ENCODE assay signal across 8 mouse cellular contexts in genomic region chr8:84832759-84833742, GRCm38 (mm10). TPM values are rescaled to one million over a fixed set of nuclear protein-coding genes. Genes with fewer than 3 reads are reported as not detected.
DNase-seq lines count a peak whose midpoint lies in the region; ATAC-seq and TF ChIP-seq lines count a peak whose summit lies in the region.

No protein-coding gene starts in this region.

- peak overlapping the region; percentile 98 for H3K9ac ChIP-seq in heart, adult 2 months (ENCODE audit: low read depth, low read length)
- H3K9ac ChIP-seq in ES-Bruce4 (ENCODE audit: low read depth, poor library complexity, severe bottlenecking): peak overlapping the region; percentile 91
- peak overlapping the region; percentile 99 for H3K9ac ChIP-seq in heart, embryonic 16.5 days (ENCODE audit: low read length)
- H3K9ac ChIP-seq in liver, postnatal 0 days (replicated peaks): peak overlapping the region; percentile 99

- H3K9me3 ChIP-seq in ES-Bruce4 (replicated peaks; ENCODE audit: control insufficient read depth, insufficient read depth, low read length, poor library complexity, severe bottlenecking): no peaks in the 10 kb centered on the region
- no peaks in the 10 kb centered on the region for H3K9me3 ChIP-seq in heart, embryonic 16.5 days (replicated peaks; ENCODE audit: control insufficient read depth, low read length)
- H3K9me3 ChIP-seq in liver, postnatal 0 days (ENCODE audit: low read length): no peaks in the 10 kb centered on the region

- no peak for TF ChIP-seq POLR2A in heart, adult 2 months (IDR thresholded peaks at IDR 0.05; ENCODE audit: insufficient read depth, low read depth, low read length)
- no peak for TF ChIP-seq POLR2A in ES-Bruce4 (IDR thresholded peaks at IDR 0.05; ENCODE audit: insufficient read depth, low read length)

- DNase-seq in heart, adult 2 months: no peak
- no peak for DNase-seq in heart, postnatal 10 days
- DNase-seq in liver, postnatal 0 days: no peak
- no peak for DNase-seq in left cerebral cortex, adult 9 months (ENCODE audit: low spot score in 2 of 2)
- no peak for DNase-seq in c-Kit-positive CD71-positive TER-119-positive erythroid progenitor cells, embryonic 14.5 days (ENCODE audit: low spot score)
- DNase-seq in adrenal gland, adult 18-20 months (ENCODE audit: low spot score in 2 of 2): no peak

- peaks cover 2% of the 10 kb centered on the region; the same call in 1 of the 2 replicates for H3K36me3 ChIP-seq in heart, adult 2 months (ENCODE audit: control insufficient read depth, insufficient read depth, low read length)
- H3K36me3 ChIP-seq in ES-Bruce4 (ENCODE audit: control insufficient read depth, insufficient read depth, low read length, poor library complexity, severe bottlenecking): peaks cover 44% of the 10 kb centered on the region
- H3K36me3 ChIP-seq in heart, embryonic 16.5 days (ENCODE audit: control insufficient read depth, insufficient read depth): peaks cover 35% of the 10 kb centered on the region
- H3K36me3 ChIP-seq in liver, postnatal 0 days (replicated peaks; ENCODE audit: insufficient read depth, low read length): peaks cover 50% of the 10 kb centered on the region

- H3K4me2 ChIP-seq in heart, embryonic 16.5 days (ENCODE audit: low read depth, low read length): peak overlapping the region; percentile 73
- peak overlapping the region; percentile 92 for H3K4me2 ChIP-seq in liver, postnatal 0 days (ENCODE audit: low read depth, low read length)

- no peaks in the 10 kb centered on the region for H3K79me2 ChIP-seq in heart, adult 2 months (replicated peaks; ENCODE audit: control insufficient read depth, insufficient read depth, low read length)

- ATAC-seq in heart, embryonic 16.5 days (replicated peaks; ENCODE audit: extremely low read depth, insufficient read depth, low FRiP score): no peak
- ATAC-seq in liver, postnatal 0 days: no peak

- peak overlapping the region; percentile 94 for H3K27ac ChIP-seq in heart, adult 2 months
- H3K27ac ChIP-seq in ES-Bruce4 (ENCODE audit: insufficient read depth, low read length): peak overlapping the region; percentile 70
- peak overlapping the region; percentile 95 for H3K27ac ChIP-seq in heart, embryonic 16.5 days (ENCODE audit: low read length)
- peak overlapping the region; percentile 91 for H3K27ac ChIP-seq in liver, postnatal 0 days (ENCODE audit: low read depth)

- no peak for TF ChIP-seq EP300 in heart, adult 2 months (IDR thresholded peaks at IDR 0.05; ENCODE audit: insufficient read depth, low read depth, low read length)
- TF ChIP-seq EP300 in ES-Bruce4 (IDR thresholded peaks at IDR 0.05; ENCODE audit: insufficient read depth, low read depth, low read length): no peak
- no peak for TF ChIP-seq EP300 in liver, postnatal 0 days (IDR thresholded peaks at IDR 0.05; ENCODE audit: low read depth)

- no peaks in the 10 kb centered on the region for H3K27me3 ChIP-seq in heart, adult 2 months (ENCODE audit: control insufficient read depth, insufficient read depth, low read length)
- H3K27me3 ChIP-seq in ES-Bruce4 (ENCODE audit: control insufficient read depth, insufficient read depth, low read length, poor library complexity, severe bottlenecking): no peaks in the 10 kb centered on the region
- H3K27me3 ChIP-seq in heart, embryonic 16.5 days (ENCODE audit: control insufficient read depth, insufficient read depth, low read length): no peaks in the 10 kb centered on the region
- H3K27me3 ChIP-seq in liver, postnatal 0 days (ENCODE audit: insufficient read depth, low read length): no peaks in the 10 kb centered on the region

- H3K4me1 ChIP-seq in heart, adult 2 months (ENCODE audit: control insufficient read depth, insufficient read depth, low read length): no peaks in the 10 kb centered on the region; the same call in 1 of the 2 replicates
- peaks cover 1% of the 10 kb centered on the region for H3K4me1 ChIP-seq in ES-Bruce4 (ENCODE audit: control insufficient read depth, insufficient read depth, low read length)
- peaks cover 17% of the 10 kb centered on the region for H3K4me1 ChIP-seq in heart, embryonic 16.5 days (ENCODE audit: control insufficient read depth, insufficient read depth, low read length)
- H3K4me1 ChIP-seq in liver, postnatal 0 days (ENCODE audit: insufficient read depth): peaks cover 24% of the 10 kb centered on the region

- WGBS in heart, adult 2 months: 46% methylated on average over 10 of the region's 10 CpGs
- 57% methylated on average over 10 of the region's 10 CpGs for WGBS in heart, embryonic 16.5 days
- 38% methylated on average over 10 of the region's 10 CpGs for WGBS in liver, postnatal 0 days (ENCODE audit: insufficient replicate concordance)

- intact Hi-C loops in heart, adult 2 months (cut with DNase I): loop anchor here (2.0 kb wide), 1 partner anchor 24 kb away; the partner anchor contains the start of gene Farsa
- intact Hi-C loops in heart, postnatal 10 days (cut with DNase I): no loop called here

- 0 out of 2 replicates have a peak, but pooled peaks have one; percentile 17 for TF ChIP-seq CTCF in heart, adult 2 months (IDR thresholded peaks at IDR 0.05)
- no peak for TF ChIP-seq CTCF in ES-Bruce4 (IDR thresholded peaks at IDR 0.05; ENCODE audit: low read depth, low read length)
- TF ChIP-seq CTCF in liver, postnatal 0 days (IDR thresholded peaks at IDR 0.05; ENCODE audit: low read depth): peak; percentile 40

- peak overlapping the region; percentile 89 for H3K4me3 ChIP-seq in heart, adult 2 months
- H3K4me3 ChIP-seq in ES-Bruce4 (ENCODE audit: low read depth, low read length): peak overlapping the region; percentile 77
- H3K4me3 ChIP-seq in heart, embryonic 16.5 days (ENCODE audit: low read length): peak overlapping the region; percentile 96
- peak overlapping the region; percentile 97 for H3K4me3 ChIP-seq in liver, postnatal 0 days (ENCODE audit: low read depth, low read length)

RNA-seq across cellular contexts. Expression of gene Gadd45gip1, which starts 1.7 kb away (rescaled TPM):
- total RNA-seq in heart, adult 2 months (2021): 10 to 100 TPM; 27.4 to 29.7 TPM
- polyA plus RNA-seq in heart, adult 2 months (2012; rRNA removed): 13.4 and 21.2 TPM in 2 replicates
- total RNA-seq in heart, postnatal 10 days (2021): 10 to 100 TPM; 23.7 to 25.0 TPM
- 19.5 and 20.5 TPM in 2 replicates for polyA plus RNA-seq in ES-Bruce4 (2011; ENCODE audit: insufficient read depth, insufficient read length, low read depth, missing spikeins)
- polyA plus RNA-seq in heart, embryonic 16.5 days (2015; fragmentation: Nextera tagmentation; extraction: Ambion mirVana): 47.7 and 48.3 TPM in 2 replicates
- 31.9 and 34.9 TPM in 2 replicates for polyA plus RNA-seq in liver, postnatal 0 days (2015; fragmentation: Nextera tagmentation; extraction: Ambion mirVana)
- 10 to 100 TPM; 62.0 to 71.1 TPM for total RNA-seq in adrenal gland, adult 18-20 months (2021)

RNA-seq across cellular contexts. Expression of gene Rad23a, which starts 7.4 kb away (rescaled TPM):
- 10 to 100 TPM; 85.1 to 87.6 TPM for total RNA-seq in heart, adult 2 months (2021)
- 77.3 and 101 TPM in 2 replicates for polyA plus RNA-seq in heart, adult 2 months (2012; rRNA removed)
- 10 to 100 TPM; 77.8 to 88.5 TPM for total RNA-seq in heart, postnatal 10 days (2021)
- polyA plus RNA-seq in ES-Bruce4 (2011; ENCODE audit: insufficient read depth, insufficient read length, low read depth, missing spikeins): 68.0 and 76.1 TPM in 2 replicates
- polyA plus RNA-seq in heart, embryonic 16.5 days (2015; fragmentation: Nextera tagmentation; extraction: Ambion mirVana): 128 and 131 TPM in 2 replicates
- polyA plus RNA-seq in liver, postnatal 0 days (2015; fragmentation: Nextera tagmentation; extraction: Ambion mirVana): 154 and 164 TPM in 2 replicates
- total RNA-seq in adrenal gland, adult 18-20 months (2021): 100 to 1,000 TPM; 109 to 113 TPM

RNA-seq across cellular contexts. Expression of gene Dand5, which starts 10.4 kb away (rescaled TPM):
- 10 to 100 TPM; 11.2 to 12.3 TPM for total RNA-seq in heart, adult 2 months (2021)
- 6.1 and 7.6 TPM in 2 replicates for polyA plus RNA-seq in heart, adult 2 months (2012; rRNA removed)
- 1 to 10 TPM; 3.1 to 3.8 TPM for total RNA-seq in heart, postnatal 10 days (2021)
- 2.5 and 3.1 TPM in 2 replicates for polyA plus RNA-seq in ES-Bruce4 (2011; ENCODE audit: insufficient read depth, insufficient read length, low read depth, missing spikeins)
- 6.6 and 6.8 TPM in 2 replicates for polyA plus RNA-seq in heart, embryonic 16.5 days (2015; fragmentation: Nextera tagmentation; extraction: Ambion mirVana)
- polyA plus RNA-seq in liver, postnatal 0 days (2015; fragmentation: Nextera tagmentation; extraction: Ambion mirVana): 2.4 and 2.5 TPM in 2 replicates
- 10 to 100 TPM; 10.6 to 10.8 TPM for total RNA-seq in adrenal gland, adult 18-20 months (2021)

RNA-seq across cellular contexts. Expression of gene Calr, which starts 13.7 kb away (rescaled TPM):
- total RNA-seq in heart, adult 2 months (2021): 100 to 1,000 TPM; 352 to 416 TPM
- 154 and 269 TPM in 2 replicates for polyA plus RNA-seq in heart, adult 2 months (2012; rRNA removed)
- total RNA-seq in heart, postnatal 10 days (2021): 100 to 1,000 TPM; 275 to 333 TPM
- 507 and 546 TPM in 2 replicates for polyA plus RNA-seq in ES-Bruce4 (2011; ENCODE audit: insufficient read depth, insufficient read length, low read depth, missing spikeins)
- polyA plus RNA-seq in heart, embryonic 16.5 days (2015; fragmentation: Nextera tagmentation; extraction: Ambion mirVana): 630 and 641 TPM in 2 replicates
- 331 and 375 TPM in 2 replicates for polyA plus RNA-seq in liver, postnatal 0 days (2015; fragmentation: Nextera tagmentation; extraction: Ambion mirVana)
- 100 to 1,000 TPM; 606 to 686 TPM for total RNA-seq in adrenal gland, adult 18-20 months (2021)

RNA-seq across cellular contexts. Expression of gene Farsa, which starts 23.7 kb away (rescaled TPM):
- 10 to 100 TPM; 21.8 to 24.5 TPM for total RNA-seq in heart, adult 2 months (2021)
- polyA plus RNA-seq in heart, adult 2 months (2012; rRNA removed): 32.5 and 41.4 TPM in 2 replicates
- 10 to 100 TPM; 31.7 to 32.5 TPM for total RNA-seq in heart, postnatal 10 days (2021)
- 50.8 and 52.6 TPM in 2 replicates for polyA plus RNA-seq in ES-Bruce4 (2011; ENCODE audit: insufficient read depth, insufficient read length, low read depth, missing spikeins)
- polyA plus RNA-seq in heart, embryonic 16.5 days (2015; fragmentation: Nextera tagmentation; extraction: Ambion mirVana): 63.2 and 64.4 TPM in 2 replicates
- polyA plus RNA-seq in liver, postnatal 0 days (2015; fragmentation: Nextera tagmentation; extraction: Ambion mirVana): 30.3 and 33.6 TPM in 2 replicates
- total RNA-seq in adrenal gland, adult 18-20 months (2021): 10 to 100 TPM; 58.8 to 69.6 TPM
